ENCODE assay signal across 8 mouse cellular contexts in genomic region chr4:82499725-82500577, GRCm38 (mm10).
DNase-seq lines count a peak whose midpoint lies in the region; ATAC-seq and TF ChIP-seq lines count a peak whose summit lies in the region.

No protein-coding gene starts in this region.

- peaks cover 30% of the 10 kb centered on the region for H3K4me1 ChIP-seq in heart, adult 2 months (ENCODE audit: control insufficient read depth, insufficient read depth, low read length)
- H3K4me1 ChIP-seq in neural tube, embryonic 11.5 days (ENCODE audit: control insufficient read depth, insufficient read depth, low read length): 0 out of 2 replicates have a peak, but pooled peaks cover 8% of the 10 kb centered on the region
- H3K4me1 ChIP-seq in limb, embryonic 14.5 days (ENCODE audit: control insufficient read depth, insufficient read depth, low read length): peaks cover 33% of the 10 kb centered on the region

- H3K9ac ChIP-seq in heart, adult 2 months (ENCODE audit: low read depth, low read length): peak overlapping the region; percentile 52
- no peak overlapping the region for H3K9ac ChIP-seq in neural tube, embryonic 11.5 days (ENCODE audit: low read length)
- peak overlapping the region; percentile 100 for H3K9ac ChIP-seq in limb, embryonic 14.5 days (ENCODE audit: low read depth, low read length, severe bottlenecking)

- peak overlapping the region; percentile 16 for H3K4me2 ChIP-seq in neural tube, embryonic 11.5 days (ENCODE audit: low read depth)
- peak overlapping the region; percentile 89 for H3K4me2 ChIP-seq in limb, embryonic 14.5 days (replicated peaks; ENCODE audit: low read depth, low read length, severe bottlenecking)

- no peak for TF ChIP-seq EP300 in heart, adult 2 months (IDR thresholded peaks at IDR 0.05; ENCODE audit: insufficient read depth, low read depth, low read length)

- H3K79me2 ChIP-seq in heart, adult 2 months (replicated peaks; ENCODE audit: control insufficient read depth, insufficient read depth, low read length): peaks cover 14% of the 10 kb centered on the region

- intact Hi-C loops in heart, adult 2 months (cut with DNase I): loop anchor here (10.0 kb wide), 1 partner anchor 435 kb away; no protein-coding TSS in a partner anchor

- no peak for TF ChIP-seq POLR2A in heart, adult 2 months (IDR thresholded peaks at IDR 0.05; ENCODE audit: insufficient read depth, low read depth, low read length)
- TF ChIP-seq POLR2A in limb, embryonic 14.5 days (IDR thresholded peaks at IDR 0.05; ENCODE audit: borderline replicate concordance, extremely low read depth, insufficient read depth, insufficient read length): no peak

- peaks cover 52% of the 10 kb centered on the region for H3K36me3 ChIP-seq in heart, adult 2 months (ENCODE audit: control insufficient read depth, insufficient read depth, low read length)
- H3K36me3 ChIP-seq in neural tube, embryonic 11.5 days (ENCODE audit: control insufficient read depth, insufficient read depth, low read length): peaks cover 4% of the 10 kb centered on the region; the same call in 1 of the 2 replicates
- peaks cover 34% of the 10 kb centered on the region for H3K36me3 ChIP-seq in limb, embryonic 14.5 days (ENCODE audit: control insufficient read depth, insufficient read depth, low read length)

- no peaks in the 10 kb centered on the region for H3K27me3 ChIP-seq in heart, adult 2 months (ENCODE audit: control insufficient read depth, insufficient read depth, low read length)
- no peaks in the 10 kb centered on the region for H3K27me3 ChIP-seq in neural tube, embryonic 11.5 days (ENCODE audit: control insufficient read depth, insufficient read depth, low read length)
- H3K27me3 ChIP-seq in limb, embryonic 14.5 days (ENCODE audit: control insufficient read depth, insufficient read depth, low read length): no peaks in the 10 kb centered on the region

- peak overlapping the region; percentile 96 for H3K4me3 ChIP-seq in heart, adult 2 months
- H3K4me3 ChIP-seq in neural tube, embryonic 11.5 days (ENCODE audit: low read depth, low read length): no peak overlapping the region
- H3K4me3 ChIP-seq in limb, embryonic 14.5 days (replicated peaks; ENCODE audit: low read length): peak overlapping the region; percentile 99

- 22% methylated on average over 9 of the region's 9 CpGs for WGBS in heart, adult 2 months
- WGBS in neural tube, embryonic 11.5 days: 71% methylated on average over 9 of the region's 9 CpGs
- 52% methylated on average over 9 of the region's 9 CpGs for WGBS in limb, embryonic 14.5 days

- no peak for TF ChIP-seq CTCF in heart, adult 2 months (IDR thresholded peaks at IDR 0.05)

- H3K27ac ChIP-seq in heart, adult 2 months: peak overlapping the region; percentile 100
- H3K27ac ChIP-seq in neural tube, embryonic 11.5 days (ENCODE audit: low read depth, low read length): no peak overlapping the region
- H3K27ac ChIP-seq in limb, embryonic 14.5 days (replicated peaks; ENCODE audit: low read depth, low read length): peak overlapping the region; percentile 55

- H3K9me3 ChIP-seq in neural tube, embryonic 11.5 days (ENCODE audit: control insufficient read depth, low read length): no peaks in the 10 kb centered on the region
- H3K9me3 ChIP-seq in limb, embryonic 14.5 days (ENCODE audit: control insufficient read depth, low read length): no peaks in the 10 kb centered on the region

- DNase-seq in heart, adult 2 months: no peak
- DNase-seq in heart, postnatal 4 days: no peak
- no peak for DNase-seq in neural tube, embryonic 11.5 days (ENCODE audit: low spot score)
- DNase-seq in neural tube, embryonic 10.5 days (ENCODE audit: extremely low spot score, low spot score): no peak
- no peak for DNase-seq in limb, embryonic 14.5 days (ENCODE audit: low spot score)
- DNase-seq in retina, embryonic 14.5 days (ENCODE audit: low spot score): no peak
- DNase-seq in adipocyte (ENCODE audit: low spot score): no peak
- DNase-seq in kidney, postnatal 25 days: no peak

- no peak for ATAC-seq in neural tube, embryonic 11.5 days (ENCODE audit: insufficient read depth, low FRiP score, low TSS enrichment)
- ATAC-seq in limb, embryonic 14.5 days (ENCODE audit: low FRiP score, low read depth): no peak
